8 mouse cellular contexts compared by ENCODE assay signal in the genomic region with DNA sequence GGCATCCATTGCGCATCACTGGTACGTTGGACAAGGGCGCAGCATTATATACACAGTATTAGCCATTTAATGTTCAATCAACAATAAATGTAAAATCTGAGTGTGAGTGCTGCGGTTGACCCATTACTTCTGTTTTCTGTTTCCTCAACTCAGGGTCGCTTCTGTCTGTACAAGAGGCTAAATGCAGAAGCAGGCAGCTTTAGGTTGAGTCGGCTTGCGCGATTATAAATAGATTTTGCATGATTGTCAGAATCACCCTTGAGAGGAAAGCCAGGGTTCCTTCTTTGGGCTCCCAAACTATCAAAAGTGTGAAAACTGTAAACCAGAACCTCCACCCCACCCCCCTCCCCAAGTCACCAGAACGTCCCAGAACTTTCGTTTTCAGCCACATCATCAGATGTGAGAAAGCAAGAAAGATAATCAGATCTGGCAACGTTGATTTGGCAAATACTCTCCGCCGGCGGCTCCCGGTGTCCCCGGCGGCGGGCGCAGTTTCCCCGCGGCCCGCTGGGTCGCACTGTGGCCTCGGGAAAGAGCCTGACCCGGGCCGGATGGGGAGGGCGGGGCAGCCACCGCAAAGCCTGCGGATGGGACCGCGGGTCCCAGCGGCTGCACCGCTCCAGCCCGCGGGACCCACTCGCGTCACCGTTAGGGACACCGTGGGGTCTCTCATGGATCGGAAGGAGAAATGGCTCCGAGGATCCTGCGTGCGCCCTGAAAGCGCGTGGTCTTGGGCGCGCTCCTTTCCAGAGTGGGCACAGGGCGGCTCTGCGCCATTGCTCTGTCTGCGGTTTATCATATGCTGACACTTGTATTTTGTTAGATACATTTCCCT. TPM values are rescaled to one million over a fixed set of nuclear protein-coding genes. Genes with fewer than 3 reads are reported as not detected.
DNase-seq lines count a peak whose midpoint lies in the region; ATAC-seq and TF ChIP-seq lines count a peak whose summit lies in the region.

No protein-coding gene starts in this region.

- DNase-seq in testis, postnatal 14 days (ENCODE audit: low spot score): no peak
- peak; percentile 56 for DNase-seq in embryonic facial prominence, embryonic 14.5 days (ENCODE audit: low spot score)
- peak; percentile 3 for DNase-seq in liver, embryonic 13.5 days
- DNase-seq in testis, postnatal 10 days (ENCODE audit: low spot score): peak; percentile 73

- peak; percentile 89 for ATAC-seq in embryonic facial prominence, embryonic 14.5 days (ENCODE audit: low read depth)
- ATAC-seq in heart, embryonic 12.5 days (ENCODE audit: insufficient number of reproducible peaks, low FRiP score): peak; percentile 84
- peak; percentile 67; the same call in 1 of the 2 replicates for ATAC-seq in kidney, embryonic 15.5 days (replicated peaks; ENCODE audit: low FRiP score)
- no peak; the same call in 1 of the 2 replicates for ATAC-seq in liver, embryonic 13.5 days (ENCODE audit: low read depth)

- TF ChIP-seq CTCF in testis, adult 2 months (IDR thresholded peaks at IDR 0.05; ENCODE audit: control insufficient read depth, insufficient read depth, insufficient replicate concordance, low read depth, low read length): 0 out of 2 replicates have a peak, but pooled peaks have one; percentile 3

- H3K4me1 ChIP-seq in testis, adult 2 months (ENCODE audit: control insufficient read depth, insufficient read depth, low read length): peaks cover 6% of the 10 kb centered on the region; the same call in 1 of the 2 replicates
- H3K4me1 ChIP-seq in embryonic facial prominence, embryonic 14.5 days (ENCODE audit: control insufficient read depth, insufficient read depth, low read length): no peaks in the 10 kb centered on the region
- H3K4me1 ChIP-seq in heart, embryonic 12.5 days (replicated peaks): peaks cover 12% of the 10 kb centered on the region
- peaks cover 10% of the 10 kb centered on the region; the same call in 1 of the 2 replicates for H3K4me1 ChIP-seq in kidney, embryonic 15.5 days
- peaks cover 3% of the 10 kb centered on the region; the same call in 1 of the 2 replicates for H3K4me1 ChIP-seq in liver, embryonic 13.5 days (replicated peaks)

- 0 out of 2 replicates have a peak, but pooled peaks cover 5% of the 10 kb centered on the region for H3K9me3 ChIP-seq in embryonic facial prominence, embryonic 14.5 days (ENCODE audit: control insufficient read depth, low read length)
- H3K9me3 ChIP-seq in heart, embryonic 12.5 days (replicated peaks): no peaks in the 10 kb centered on the region
- H3K9me3 ChIP-seq in kidney, embryonic 15.5 days (replicated peaks): 0 out of 2 replicates have a peak, but pooled peaks cover 4% of the 10 kb centered on the region
- no peaks in the 10 kb centered on the region for H3K9me3 ChIP-seq in liver, embryonic 13.5 days (replicated peaks)

- no peak for TF ChIP-seq POLR2A in testis, adult 2 months (IDR thresholded peaks at IDR 0.05; ENCODE audit: control insufficient read depth, low read depth, low read length)
- no peak for TF ChIP-seq POLR2A in myocyte (IDR thresholded peaks at IDR 0.05; ENCODE audit: insufficient read length, low read depth)

- peak overlapping the region; percentile 61 for H3K4me3 ChIP-seq in testis, adult 2 months (ENCODE audit: control insufficient read depth, low read depth, low read length)
- peak overlapping the region; percentile 58 for H3K4me3 ChIP-seq in embryonic facial prominence, embryonic 14.5 days (ENCODE audit: low read depth, low read length)
- peak overlapping the region; percentile 63 for H3K4me3 ChIP-seq in heart, embryonic 12.5 days
- H3K4me3 ChIP-seq in kidney, embryonic 15.5 days (replicated peaks): peak overlapping the region; percentile 59
- peak overlapping the region; percentile 55 for H3K4me3 ChIP-seq in liver, embryonic 13.5 days (replicated peaks)
- no peak overlapping the region for H3K4me3 ChIP-seq in myocyte

- H3K27me3 ChIP-seq in testis, adult 2 months (ENCODE audit: control insufficient read depth, insufficient read depth, low read length): no peaks in the 10 kb centered on the region
- 0 out of 2 replicates have a peak, but pooled peaks cover 4% of the 10 kb centered on the region for H3K27me3 ChIP-seq in embryonic facial prominence, embryonic 14.5 days (replicated peaks; ENCODE audit: control insufficient read depth, insufficient read depth, low read length)
- H3K27me3 ChIP-seq in heart, embryonic 12.5 days (replicated peaks): no peaks in the 10 kb centered on the region
- H3K27me3 ChIP-seq in kidney, embryonic 15.5 days: peaks cover 17% of the 10 kb centered on the region
- peaks cover 37% of the 10 kb centered on the region for H3K27me3 ChIP-seq in liver, embryonic 13.5 days
- H3K27me3 ChIP-seq in myocyte (ENCODE audit: control insufficient read depth, insufficient read depth, insufficient read length): no peaks in the 10 kb centered on the region

- H3ac ChIP-seq in myocyte (ENCODE audit: control insufficient read depth, insufficient read length): no peak overlapping the region

- H3K27ac ChIP-seq in testis, adult 2 months (ENCODE audit: control insufficient read depth, insufficient read depth, low read depth, low read length): no peak overlapping the region
- H3K27ac ChIP-seq in embryonic facial prominence, embryonic 14.5 days (replicated peaks; ENCODE audit: low read depth, low read length): no peak overlapping the region
- H3K27ac ChIP-seq in heart, embryonic 12.5 days (ENCODE audit: poor library complexity, severe bottlenecking): no peak overlapping the region
- H3K27ac ChIP-seq in kidney, embryonic 15.5 days: no peak overlapping the region
- no peak overlapping the region for H3K27ac ChIP-seq in liver, embryonic 13.5 days

- no peaks in the 10 kb centered on the region for H3K36me3 ChIP-seq in testis, adult 2 months (ENCODE audit: control insufficient read depth, insufficient read depth, low read length)
- H3K36me3 ChIP-seq in embryonic facial prominence, embryonic 14.5 days (ENCODE audit: control insufficient read depth, insufficient read depth, low read length): no peaks in the 10 kb centered on the region
- no peaks in the 10 kb centered on the region for H3K36me3 ChIP-seq in heart, embryonic 12.5 days
- H3K36me3 ChIP-seq in kidney, embryonic 15.5 days: no peaks in the 10 kb centered on the region
- H3K36me3 ChIP-seq in liver, embryonic 13.5 days: no peaks in the 10 kb centered on the region
- no peaks in the 10 kb centered on the region for H3K36me3 ChIP-seq in myocyte (ENCODE audit: control insufficient read depth, insufficient read depth)

- no peaks in the 10 kb centered on the region for H3K79me2 ChIP-seq in myocyte (ENCODE audit: control insufficient read depth, insufficient read depth)

- 11% methylated on average over 38 of the region's 50 CpGs for WGBS in embryonic facial prominence, embryonic 14.5 days
- 8% methylated on average over 50 of the region's 50 CpGs for WGBS in heart, embryonic 12.5 days
- 12% methylated on average over 45 of the region's 50 CpGs for WGBS in kidney, embryonic 15.5 days
- 6% methylated on average over 50 of the region's 50 CpGs for WGBS in liver, embryonic 13.5 days (ENCODE audit: insufficient replicate concordance)

- H3K9ac ChIP-seq in embryonic facial prominence, embryonic 14.5 days (ENCODE audit: low read depth, low read length): peak overlapping the region; percentile 63
- H3K9ac ChIP-seq in heart, embryonic 12.5 days: peak overlapping the region; percentile 51
- H3K9ac ChIP-seq in kidney, embryonic 15.5 days: peak overlapping the region; percentile 46
- no peak overlapping the region for H3K9ac ChIP-seq in liver, embryonic 13.5 days

- peak overlapping the region; percentile 87 for H3K4me2 ChIP-seq in embryonic facial prominence, embryonic 14.5 days (ENCODE audit: low read depth, low read length)
- peak overlapping the region; percentile 76 for H3K4me2 ChIP-seq in heart, embryonic 12.5 days
- H3K4me2 ChIP-seq in kidney, embryonic 15.5 days: peak overlapping the region; percentile 96
- H3K4me2 ChIP-seq in liver, embryonic 13.5 days: peak overlapping the region; percentile 66
- peak overlapping the region; percentile 65 for H3K4me2 ChIP-seq in myocyte (ENCODE audit: low read depth)

TF ChIP-seq in myocyte, 11 proteins besides CTCF, POLR2A, EP300 and RAD21:
- TF ChIP-seq CEBPB (IDR thresholded peaks at IDR 0.05; ENCODE audit: insufficient read depth, poor library complexity, severe bottlenecking) (no peak), TCF3 (IDR thresholded peaks at IDR 0.05; ENCODE audit: insufficient read length, low read depth) (no peak), TCF12 (IDR thresholded peaks at IDR 0.05; ENCODE audit: insufficient read depth, poor library complexity, severe bottlenecking) (no peak), MAX (IDR thresholded peaks at IDR 0.05; ENCODE audit: low read depth) (no peak), MYOD1 (IDR thresholded peaks at IDR 0.05; ENCODE audit: control insufficient read depth in 1 of 3, insufficient read length in 2 of 3, low read depth in 2 of 3) (no peak), E2F4 (IDR thresholded peaks at IDR 0.05; ENCODE audit: insufficient read depth) (no peak), SRF (IDR thresholded peaks at IDR 0.05; ENCODE audit: control insufficient read depth, insufficient read length, low read depth) (no peak), POLR2AphosphoS2 (IDR thresholded peaks at IDR 0.05; ENCODE audit: insufficient read length, low read depth) (no peak), USF1 (IDR thresholded peaks at IDR 0.05; ENCODE audit: low read depth) (no peak), REST (IDR thresholded peaks at IDR 0.05; ENCODE audit: insufficient read depth, insufficient read length) (no peak), MYOG (IDR thresholded peaks at IDR 0.05; ENCODE audit: control insufficient read depth in 1 of 3, insufficient read depth in 1 of 3, insufficient read length in 2 of 3, low read depth in 2 of 3) (no peak)

RNA-seq across cellular contexts. Expression of gene Dlx2, which starts 34.3 kb away (rescaled TPM):
- 0.11 TPM in 1 of 2 replicates, not detected in the other for polyA plus RNA-seq in testis, adult 2 months (2012; rRNA removed)
- 5.5 and 5.7 TPM in 2 replicates for polyA plus RNA-seq in embryonic facial prominence, embryonic 14.5 days (2014; fragmentation: Nextera tagmentation; extraction: Ambion mirVana)
- 0.39 and 0.68 TPM in 2 replicates for polyA plus RNA-seq in heart, embryonic 12.5 days (2016; fragmentation: Nextera tagmentation; extraction: Ambion mirVana)
- 0.16 and 0.17 TPM in 2 replicates for polyA plus RNA-seq in kidney, embryonic 15.5 days (2015; fragmentation: Nextera tagmentation; extraction: Ambion mirVana)
- not detected in 2 replicates for polyA plus RNA-seq in liver, embryonic 13.5 days (2015; fragmentation: Nextera tagmentation; extraction: Ambion mirVana)
- 1.7 TPM for polyA plus RNA-seq in myocyte (2012; fragmentation: generic; extraction: Trizol)

RNA-seq across cellular contexts. Expression of gene Dlx1, which starts 52.9 kb away (rescaled TPM):
- polyA plus RNA-seq in testis, adult 2 months (2012; rRNA removed): 0.25 and 0.47 TPM in 2 replicates
- polyA plus RNA-seq in embryonic facial prominence, embryonic 14.5 days (2014; fragmentation: Nextera tagmentation; extraction: Ambion mirVana): 13.1 and 15.2 TPM in 2 replicates
- polyA plus RNA-seq in heart, embryonic 12.5 days (2016; fragmentation: Nextera tagmentation; extraction: Ambion mirVana): 0.08 and 0.47 TPM in 2 replicates
- 0.18 and 0.27 TPM in 2 replicates for polyA plus RNA-seq in kidney, embryonic 15.5 days (2015; fragmentation: Nextera tagmentation; extraction: Ambion mirVana)
- 0.07 TPM in 1 of 2 replicates, not detected in the other for polyA plus RNA-seq in liver, embryonic 13.5 days (2015; fragmentation: Nextera tagmentation; extraction: Ambion mirVana)
- 0.64 TPM for polyA plus RNA-seq in myocyte (2012; fragmentation: generic; extraction: Trizol)
